Mouse (Mus musculus) inflammation-experienced regulatory T-cells, adult 16 weeks (primary cell): ENCODE measurements around the gene Samt1. TPM values are rescaled to one million over a fixed set of nuclear protein-coding genes. Genes with fewer than 3 reads are reported as not detected.

Experiments
- polyA plus RNA-seq: library from polyadenylated mRNA; unstranded; fragments of 100-300 nt; shearing (Covaris generic); gene quantifications from one replicate; pipeline ENCODE4 v1.2.1, GENCODE M21; 2017

Gene Samt1
- not detected for polyA plus RNA-seq

GRCm38 (mm10) chrX:154012540-154012939, at the start of gene Samt1:
TSS of gene Samt1 (minus strand) at chrX:154012640.

GRCm38 (mm10) chrX:154054939-154055338, 42.5 kb upstream of the Samt1 start, which contains the start of gene Gm10057:
TSS of gene Gm10057 (minus strand) at chrX:154055039.

GRCm38 (mm10) chrX:154033727-154034126, 21.3 kb upstream of the Samt1 start, which contains the start of gene 4921511M17Rik:
TSS of gene 4921511M17Rik (minus strand) at chrX:154033827.

Other genes with a start within 250 kb of the Samt1 start
- 19.7 TPM for gene Spin2c, start 180.4 kb downstream of the Samt1 start, polyA plus RNA-seq
- gene 4921511M17Rik, start 21.2 kb upstream of the Samt1 start, polyA plus RNA-seq = not detected
- gene Gm10057, start 42.4 kb upstream of the Samt1 start, polyA plus RNA-seq = not detected
- not detected for gene Gm15140, start 108.0 kb upstream of the Samt1 start, polyA plus RNA-seq